Mouse (Mus musculus) heart, postnatal 0 days (tissue): ENCODE measurements around the gene Pdzd2.

Source experiments
- CTCF ChIP-seq: IDR thresholded peaks from 2 replicates; pipeline ENCODE4 v1.5.1; 2016; ENCODE audit warnings: antibody characterized with exemption, control low read depth, low read depth
- EP300 ChIP-seq: IDR thresholded peaks from 2 replicates; pipeline ENCODE4 v1.6.1; 2016; ENCODE audit warnings: antibody characterized with exemption, low read depth

- no peak for TF ChIP-seq CTCF
- TF ChIP-seq EP300: no peak
Measured at GRCm38 (mm10) chr15:12628451-12628850, 111.3 kb downstream of the Pdzd2 start.
